Mouse (Mus musculus): Measurements from ENCODE around the gene Psmb9. TPM values are rescaled to one million over a fixed set of nuclear protein-coding genes. Genes with fewer than 3 reads are reported as not detected.

The Psmb9 gene
- polyA plus RNA-seq, 1 experiment, result 334 TPM

DNA sequence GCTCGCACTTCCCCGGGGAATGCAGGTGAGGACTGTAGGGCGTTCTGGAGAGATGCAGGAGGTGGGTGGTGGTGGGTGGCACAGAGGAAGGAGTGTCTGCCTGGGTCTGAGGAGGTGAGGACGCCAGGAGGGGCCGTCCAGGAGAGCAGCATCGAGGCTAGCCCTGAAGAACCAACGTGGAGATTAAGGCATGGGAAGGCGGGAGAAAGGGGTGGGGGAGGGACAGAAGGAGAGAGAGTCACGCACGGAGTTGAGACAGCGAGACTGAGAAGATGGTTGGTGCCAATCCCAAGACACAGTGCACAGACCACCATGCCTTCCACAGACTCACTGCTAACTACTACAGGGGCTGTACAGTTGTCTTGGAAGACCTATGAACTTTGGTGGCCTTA lies 11.0 kb upstream of the Psmb9 start:
- WGBS, result under 1% methylated on average over 11 of the region's 11 CpGs
- Histone ChIP-seq H3K4me3 (ENCODE audit: control insufficient read depth, insufficient read depth, low read length) (peak overlapping the region; percentile 95), H3K36me3 (ENCODE audit: control insufficient read depth, insufficient read depth, low read length) (peaks cover 12% of the 10 kb centered on the region), H3K4me1 (replicated peaks; ENCODE audit: control insufficient read depth, insufficient read depth, low read length) (peaks cover 39% of the 10 kb centered on the region), H3K27ac (ENCODE audit: control insufficient read depth, insufficient read depth, low read length) (peak overlapping the region; percentile 99), H3K27me3 (ENCODE audit: control insufficient read depth, insufficient read depth, low read length) (no peaks in the 10 kb centered on the region)
- no peak for DNase-seq
- TF ChIP-seq POLR2A (IDR thresholded peaks at IDR 0.05; ENCODE audit: control insufficient read depth, extremely low read depth, insufficient read depth, low read length, poor library complexity), result no peak; the same call in 1 of the 2 replicates
- no peak for TF ChIP-seq CTCF (IDR thresholded peaks at IDR 0.05; ENCODE audit: borderline replicate concordance, control insufficient read depth, extremely low read depth, insufficient read depth, low read length, poor library complexity)

DNA sequence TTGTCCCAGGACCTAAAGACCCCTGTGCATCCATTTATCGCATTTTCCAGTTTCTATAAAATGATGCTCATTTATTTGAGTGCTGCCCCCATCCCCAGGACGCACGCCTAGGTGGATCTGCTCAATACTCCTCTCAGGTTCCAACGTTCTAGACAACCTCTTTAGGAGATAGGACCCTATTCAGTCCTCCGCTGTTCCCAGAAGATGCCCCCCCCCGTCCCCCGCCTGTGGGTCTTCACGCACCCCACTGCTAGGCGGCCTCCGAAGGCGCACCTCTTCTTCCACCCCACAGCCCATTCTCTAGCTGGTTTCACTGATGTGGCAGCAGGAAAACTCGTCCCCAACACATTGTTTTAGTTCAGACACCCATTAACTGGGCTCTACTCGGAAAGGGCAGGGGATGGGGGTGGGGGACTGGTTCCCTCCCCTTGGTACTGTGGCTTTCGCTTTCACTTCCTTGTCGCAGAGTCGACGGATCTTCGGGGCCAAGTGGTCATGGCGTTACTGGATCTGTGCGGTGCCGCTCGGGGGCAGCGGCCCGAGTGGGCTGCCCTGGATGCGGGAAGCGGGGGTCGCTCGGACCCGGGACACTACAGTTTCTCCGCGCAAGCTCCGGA lies 10.4 kb upstream of the Psmb9 start:
- DNase-seq, result peak; percentile 79
- H3K4me1 ChIP-seq (replicated peaks; ENCODE audit: control insufficient read depth, insufficient read depth, low read length), result peaks cover 35% of the 10 kb centered on the region

GRCm38 (mm10) chr17:34196941-34197894 lies 9.7 kb upstream of the Psmb9 start, which contains the start of gene Psmb8:
Gene Psmb8 (plus strand): TSS chr17:34197721.
- 5% methylated on average over 41 of the region's 41 CpGs for WGBS
- H3K27me3 ChIP-seq (ENCODE audit: control insufficient read depth, insufficient read depth, low read length), result no peaks in the 10 kb centered on the region
- peak; percentile 85 for DNase-seq

More for the DNA sequence above, 10.4 kb upstream of the Psmb9 start:
- no peaks in the 10 kb centered on the region for H3K27me3 ChIP-seq (ENCODE audit: control insufficient read depth, insufficient read depth, low read length)
- WGBS, result 0% methylated on average over 32 of the region's 32 CpGs
- peak overlapping the region; percentile 99 for H3K27ac ChIP-seq (ENCODE audit: control insufficient read depth, insufficient read depth, low read length)
- peak overlapping the region; percentile 95 for H3K4me3 ChIP-seq (ENCODE audit: control insufficient read depth, insufficient read depth, low read length)
- H3K36me3 ChIP-seq (ENCODE audit: control insufficient read depth, insufficient read depth, low read length), result peaks cover 12% of the 10 kb centered on the region
- TF ChIP-seq POLR2A (IDR thresholded peaks at IDR 0.05; ENCODE audit: control insufficient read depth, extremely low read depth, insufficient read depth, low read length, poor library complexity) (peak; percentile 75; the same call in 1 of the 2 replicates), CTCF (IDR thresholded peaks at IDR 0.05; ENCODE audit: borderline replicate concordance, control insufficient read depth, extremely low read depth, insufficient read depth, low read length, poor library complexity) (peak; percentile 37; the same call in 1 of the 2 replicates)

DNA sequence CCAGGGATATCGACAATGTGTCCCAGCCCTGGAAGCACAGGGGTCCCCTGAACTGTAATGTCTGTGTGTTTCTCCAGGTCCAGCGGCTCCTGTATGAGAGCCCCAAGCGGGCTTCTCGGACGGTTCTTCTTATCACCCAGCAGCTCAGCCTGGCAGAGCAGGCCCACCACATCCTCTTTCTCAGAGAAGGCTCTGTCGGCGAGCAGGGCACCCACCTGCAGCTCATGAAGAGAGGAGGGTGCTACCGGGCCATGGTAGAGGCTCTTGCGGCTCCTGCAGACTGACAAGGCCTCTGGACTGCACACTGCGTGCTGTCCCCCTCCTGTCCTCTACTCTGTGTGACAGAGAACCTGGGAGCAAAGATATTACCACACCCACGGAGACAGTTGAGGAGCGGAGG lies 8.9 kb upstream of the Psmb9 start:
- H3K27ac ChIP-seq (ENCODE audit: control insufficient read depth, insufficient read depth, low read length), result peak overlapping the region; percentile 99
- WGBS, result 9% methylated on average over 12 of the region's 12 CpGs
- H3K4me1 ChIP-seq (replicated peaks; ENCODE audit: control insufficient read depth, insufficient read depth, low read length), result peaks cover 26% of the 10 kb centered on the region
- H3K4me3 ChIP-seq (ENCODE audit: control insufficient read depth, insufficient read depth, low read length), result peak overlapping the region; percentile 44
- H3K27me3 ChIP-seq (ENCODE audit: control insufficient read depth, insufficient read depth, low read length), result no peaks in the 10 kb centered on the region
- DNase-seq, result peak; percentile 84
- peaks cover 19% of the 10 kb centered on the region for H3K36me3 ChIP-seq (ENCODE audit: control insufficient read depth, insufficient read depth, low read length)
- TF ChIP-seq CTCF (IDR thresholded peaks at IDR 0.05; ENCODE audit: borderline replicate concordance, control insufficient read depth, extremely low read depth, insufficient read depth, low read length, poor library complexity), result peak; percentile 44; the same call in 1 of the 2 replicates
- TF ChIP-seq POLR2A (IDR thresholded peaks at IDR 0.05; ENCODE audit: control insufficient read depth, extremely low read depth, insufficient read depth, low read length, poor library complexity), result peak; percentile 81

More at GRCm38 (mm10) chr17:34196941-34197894, 9.7 kb upstream of the Psmb9 start, which contains the start of gene Psmb8:
- peak within 1 kb of the TSS; percentile 99 for H3K27ac ChIP-seq (ENCODE audit: control insufficient read depth, insufficient read depth, low read length)
- H3K4me1 ChIP-seq (replicated peaks; ENCODE audit: control insufficient read depth, insufficient read depth, low read length), result peaks cover 30% of the 10 kb centered on the region
- peaks cover 18% of the 10 kb centered on the region for H3K36me3 ChIP-seq (ENCODE audit: control insufficient read depth, insufficient read depth, low read length)
- TF ChIP-seq CTCF (IDR thresholded peaks at IDR 0.05; ENCODE audit: borderline replicate concordance, control insufficient read depth, extremely low read depth, insufficient read depth, low read length, poor library complexity) (no peak), POLR2A (IDR thresholded peaks at IDR 0.05; ENCODE audit: control insufficient read depth, extremely low read depth, insufficient read depth, low read length, poor library complexity) (peak; percentile 75)
- peak within 1 kb of the TSS; percentile 95 for H3K4me3 ChIP-seq (ENCODE audit: control insufficient read depth, insufficient read depth, low read length)

GRCm38 (mm10) chr17:34194723-34195122 lies 7.2 kb upstream of the Psmb9 start:
- Histone ChIP-seq H3K4me3 (ENCODE audit: control insufficient read depth, insufficient read depth, low read length) (no peak overlapping the region), H3K27me3 (ENCODE audit: control insufficient read depth, insufficient read depth, low read length) (no peaks in the 10 kb centered on the region), H3K27ac (ENCODE audit: control insufficient read depth, insufficient read depth, low read length) (no peak overlapping the region), H3K4me1 (replicated peaks; ENCODE audit: control insufficient read depth, insufficient read depth, low read length) (peaks cover 21% of the 10 kb centered on the region), H3K36me3 (ENCODE audit: control insufficient read depth, insufficient read depth, low read length) (peaks cover 16% of the 10 kb centered on the region)
- no peak for DNase-seq
- no peak for TF ChIP-seq POLR2A (IDR thresholded peaks at IDR 0.05; ENCODE audit: control insufficient read depth, extremely low read depth, insufficient read depth, low read length, poor library complexity)
- no peak for TF ChIP-seq CTCF (IDR thresholded peaks at IDR 0.05; ENCODE audit: borderline replicate concordance, control insufficient read depth, extremely low read depth, insufficient read depth, low read length, poor library complexity)
- WGBS, result 94% methylated on average over 4 of the region's 4 CpGs

- TF ChIP-seq CTCF (IDR thresholded peaks at IDR 0.05; ENCODE audit: borderline replicate concordance, control insufficient read depth, extremely low read depth, insufficient read depth, low read length, poor library complexity), result no peak
- TF ChIP-seq POLR2A (IDR thresholded peaks at IDR 0.05; ENCODE audit: control insufficient read depth, extremely low read depth, insufficient read depth, low read length, poor library complexity), result no peak
- H3K36me3 ChIP-seq (ENCODE audit: control insufficient read depth, insufficient read depth, low read length), result peaks cover 18% of the 10 kb centered on the region
- WGBS, result 89% methylated on average over 8 of the region's 8 CpGs
- DNase-seq, result no peak
- no peak overlapping the region for H3K4me3 ChIP-seq (ENCODE audit: control insufficient read depth, insufficient read depth, low read length)
- H3K27ac ChIP-seq (ENCODE audit: control insufficient read depth, insufficient read depth, low read length), result no peak overlapping the region
- no peaks in the 10 kb centered on the region for H3K27me3 ChIP-seq (ENCODE audit: control insufficient read depth, insufficient read depth, low read length)
- H3K4me1 ChIP-seq (replicated peaks; ENCODE audit: control insufficient read depth, insufficient read depth, low read length), result peaks cover 30% of the 10 kb centered on the region
These were observed 5.9 kb upstream of the Psmb9 start for GRCm38 (mm10) chr17:34193468-34193867.
